Mouse (Mus musculus) adrenal gland, postnatal 14 days (tissue): Measurements from ENCODE around the gene Surf2. TPM values are rescaled to one million over a fixed set of nuclear protein-coding genes. Genes with fewer than 3 reads are reported as not detected.

Source experiments
- DNase-seq: peaks from one replicate; pipeline ENCODE4 v3.0.0; 2021; ENCODE audit warnings: mixed read lengths
- total RNA-seq: library from RNA; stranded (reverse); gene quantifications from 2 replicates; pipeline ENCODE4 v1.2.3, GENCODE M21; 2021

Surf2 gene
- total RNA-seq, 1 experiment from 2014 or later: 33.0 TPM

GRCm38 (mm10) chr2:26914148-26914941, 1.8 kb upstream of the Surf2 start:
- DNase-seq: no peak

- no peak for DNase-seq
These were observed 571 bp downstream of the Surf2 start for GRCm38 (mm10) chr2:26916738-26917137.

GRCm38 (mm10) chr2:26919684-26920083, 3.5 kb downstream of the Surf2 start:
- peak; percentile 61 for DNase-seq

GRCm38 (mm10) chr2:26920190-26920855, 4.2 kb downstream of the Surf2 start:
- DNase-seq: no peak

GRCm38 (mm10) chr2:26921784-26922183, 5.6 kb downstream of the Surf2 start:
- peak; percentile 83 for DNase-seq

GRCm38 (mm10) chr2:26927745-26928476, 11.7 kb downstream of the Surf2 start:
- DNase-seq: no peak

GRCm38 (mm10) chr2:26930390-26930789, 14.2 kb downstream of the Surf2 start:
- DNase-seq: peak; percentile 85

- peak; percentile 57 for DNase-seq
These were observed 16.5 kb downstream of the Surf2 start for GRCm38 (mm10) chr2:26932473-26933303.

- peak; percentile 96 for DNase-seq
These were observed 17.3 kb downstream of the Surf2 start, which contains the start of the genes Surf4 and Stkld1 for GRCm38 (mm10) chr2:26933304-26934055. Gene Surf4 (minus strand): TSS chr2:26933928. Gene Stkld1 (plus strand): TSS chr2:26934047.

GRCm38 (mm10) chr2:26935286-26935685, 19.1 kb downstream of the Surf2 start:
- DNase-seq: no peak

- no peak for DNase-seq
These were observed 20.3 kb downstream of the Surf2 start for GRCm38 (mm10) chr2:26936425-26936824.

- no peak for DNase-seq
These were observed 25.4 kb downstream of the Surf2 start for GRCm38 (mm10) chr2:26941539-26941938.

- DNase-seq: no peak
These were observed 27.1 kb downstream of the Surf2 start for GRCm38 (mm10) chr2:26943253-26943652.

GRCm38 (mm10) chr2:26950411-26950810, 34.2 kb downstream of the Surf2 start:
- no peak for DNase-seq

GRCm38 (mm10) chr2:26951346-26951905, 35.3 kb downstream of the Surf2 start:
- DNase-seq: peak; percentile 48

GRCm38 (mm10) chr2:26952193-26952592, 36.0 kb downstream of the Surf2 start:
- DNase-seq: peak; percentile 34

GRCm38 (mm10) chr2:26952866-26953265, 36.7 kb downstream of the Surf2 start:
- no peak for DNase-seq

- DNase-seq: no peak
These were observed 38.7 kb downstream of the Surf2 start for GRCm38 (mm10) chr2:26954735-26955395.

- DNase-seq: no peak
These were observed 40.8 kb downstream of the Surf2 start for GRCm38 (mm10) chr2:26956811-26957487.

GRCm38 (mm10) chr2:26957488-26957859, 41.3 kb downstream of the Surf2 start:
- DNase-seq: no peak
